Mouse (Mus musculus): ENCODE results near the gene Cutc. TPM values are rescaled to one million over a fixed set of nuclear protein-coding genes. Genes with fewer than 3 reads are reported as not detected.
A peak's percentile ranks its signal among the peaks of the same experiment; 100 is the strongest.

Cutc gene
- total RNA-seq, 2 experiments from 2014 or later = 7.5 to 14.7 TPM

DNA sequence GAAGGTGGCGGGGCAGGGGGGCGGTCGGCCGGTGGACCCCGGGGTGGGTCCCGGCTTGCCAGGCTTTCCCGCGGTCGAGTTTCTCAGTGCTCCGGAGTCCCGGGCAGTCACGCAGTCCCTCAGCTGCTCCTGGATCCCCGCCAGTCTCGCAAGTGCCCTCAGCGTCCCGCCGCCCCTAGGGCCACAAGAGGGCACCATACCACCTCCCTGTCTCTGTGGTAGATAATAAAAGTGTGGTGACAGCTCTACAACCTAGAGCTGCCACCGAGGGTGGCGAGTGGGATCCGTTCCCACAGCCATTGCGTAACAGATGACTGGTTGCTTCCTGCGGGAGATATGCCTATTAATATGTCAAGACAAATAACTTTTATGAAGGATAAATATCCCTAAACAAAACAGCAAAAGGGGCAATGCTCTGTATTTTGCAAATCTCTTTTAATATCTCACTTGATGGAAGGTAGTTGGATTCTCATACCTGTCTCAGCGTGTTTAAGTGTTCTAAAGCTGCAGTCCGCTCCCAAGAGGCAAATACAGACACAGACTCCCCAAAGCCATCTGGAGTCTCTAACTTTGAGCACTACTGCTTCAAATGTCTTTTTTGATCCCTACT lies 535 bp downstream of the Cutc start:
- DNase-seq = peak; percentile 94 to 95

DNA sequence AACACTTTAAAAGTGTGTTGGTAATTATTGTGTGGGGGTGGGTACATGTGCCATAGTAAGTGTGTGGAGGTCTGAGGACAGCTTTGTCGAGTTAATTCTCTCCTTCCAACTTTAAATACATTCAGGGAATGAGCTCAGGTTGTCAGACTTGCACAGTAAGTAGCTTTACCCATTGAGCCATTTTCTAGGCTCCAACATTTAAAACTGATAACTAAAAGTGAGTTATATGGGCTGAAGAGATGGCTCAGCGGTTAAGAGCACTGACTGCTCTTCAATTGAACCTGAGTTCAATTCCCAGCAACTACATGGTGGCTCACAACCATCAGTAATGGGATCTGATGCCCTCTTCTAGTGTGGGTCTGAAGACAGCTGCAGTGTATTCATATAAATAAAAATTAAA lies 1.4 kb downstream of the Cutc start:
- no peak for DNase-seq

DNA sequence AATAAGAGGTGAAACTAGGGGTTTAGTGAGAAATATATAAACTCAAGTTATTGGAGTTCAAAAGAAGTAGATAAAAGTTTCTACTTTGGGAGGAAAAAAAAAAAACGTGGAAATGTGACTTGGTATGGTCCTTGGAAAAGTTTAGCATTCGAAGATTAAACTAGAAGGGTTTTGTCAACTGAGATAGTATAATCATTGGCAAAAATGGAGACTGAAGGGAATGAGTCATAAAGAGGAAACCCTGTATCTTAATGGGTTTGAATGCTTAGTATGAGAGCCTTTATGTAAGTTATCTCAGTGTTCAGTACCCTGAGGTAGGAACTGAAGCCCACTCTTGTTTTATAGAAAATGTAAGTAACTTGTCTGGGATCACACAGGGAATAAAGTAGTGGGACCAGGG lies 2.1 kb downstream of the Cutc start:
- DNase-seq = no peak

DNA sequence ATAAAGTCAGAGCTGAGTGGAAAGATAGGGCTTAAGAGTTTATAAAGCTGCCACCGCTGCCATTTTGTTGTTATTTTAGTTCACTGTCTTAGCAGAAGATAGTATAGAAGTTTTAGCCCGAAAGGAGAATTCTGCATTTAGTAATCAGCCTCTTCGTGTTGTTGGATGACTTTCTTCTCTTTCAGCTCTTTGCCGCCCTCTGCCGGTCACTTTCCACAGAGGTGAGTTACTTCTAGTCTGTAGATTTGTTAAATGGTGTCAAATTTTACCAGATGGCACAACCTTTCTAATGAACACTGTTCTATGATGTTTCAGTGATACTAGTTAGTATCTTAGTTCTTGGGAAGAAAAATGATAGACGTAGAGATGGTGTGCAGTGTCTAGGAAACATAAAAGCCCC lies 7.7 kb downstream of the Cutc start:
- DNase-seq = peak; percentile 81

DNA sequence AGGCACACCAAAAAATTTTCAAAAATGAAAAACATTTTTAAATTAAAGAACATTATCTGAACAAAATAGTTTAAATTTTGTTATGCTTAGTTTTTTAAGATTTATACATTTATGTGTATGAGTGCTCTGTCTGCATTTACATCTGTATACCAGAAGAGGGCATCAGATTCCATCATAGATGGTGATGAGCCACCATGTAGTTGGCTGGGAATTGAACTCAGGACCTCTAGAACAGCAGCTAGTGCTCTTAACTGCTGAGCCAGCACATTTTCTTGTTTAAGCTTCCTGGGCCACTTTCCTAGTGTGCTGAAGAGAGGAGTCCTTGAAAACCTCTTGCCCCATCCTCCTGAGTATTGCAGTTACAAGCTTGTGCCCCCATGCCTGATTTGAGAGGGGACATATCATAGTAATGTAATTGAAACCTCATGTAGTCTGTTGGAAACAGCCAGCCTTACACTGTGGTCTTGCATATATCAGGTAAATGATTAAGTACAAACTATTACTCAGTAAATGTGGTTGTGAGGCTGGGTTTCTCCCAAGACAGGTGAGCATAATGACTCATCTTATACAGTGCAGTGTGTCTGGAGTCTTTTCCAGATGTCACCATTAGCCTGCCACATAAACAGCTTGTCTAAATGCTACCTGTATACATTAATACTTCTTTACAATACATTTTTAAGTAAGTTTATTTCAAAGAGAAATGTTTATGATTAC lies 8.9 kb downstream of the Cutc start:
- no peak for DNase-seq

DNA sequence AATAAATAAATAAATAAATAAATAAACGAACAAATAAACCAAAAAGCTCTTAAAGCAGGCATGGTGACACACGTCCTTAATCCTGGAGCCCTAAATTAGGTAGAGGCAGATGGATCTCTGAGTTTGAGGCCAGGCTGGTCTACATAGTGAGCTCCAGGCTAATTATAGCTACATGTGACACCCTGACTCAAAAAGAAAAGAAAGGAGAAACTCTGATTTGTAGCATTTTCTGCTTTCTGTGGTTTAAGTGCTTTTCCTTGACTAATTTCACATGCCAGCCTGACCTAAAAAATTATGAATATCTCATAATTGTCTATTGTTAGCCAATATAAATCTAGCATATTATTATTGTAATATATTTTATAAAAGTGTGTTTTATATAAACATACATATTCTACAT lies 9.6 kb downstream of the Cutc start:
- DNase-seq = no peak

DNA sequence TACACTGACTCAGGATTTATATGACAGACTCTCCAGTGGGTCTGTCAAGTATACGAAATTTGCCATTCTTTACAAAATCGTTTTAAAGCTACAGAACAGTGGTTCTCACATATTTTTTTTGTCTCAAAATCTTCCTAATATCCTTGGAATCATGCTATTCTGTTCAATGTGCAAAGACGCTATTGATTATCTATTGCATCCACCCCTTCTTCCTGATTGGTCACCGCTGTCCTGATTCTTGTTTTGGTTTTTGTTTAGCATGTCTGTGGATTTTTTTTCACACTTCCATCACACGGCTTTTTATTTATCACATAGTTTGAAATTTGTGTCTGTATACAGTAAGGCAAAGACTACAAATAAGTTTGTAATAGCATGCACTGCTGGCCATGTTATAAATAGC lies 13.7 kb downstream of the Cutc start:
- DNase-seq = no peak

DNA sequence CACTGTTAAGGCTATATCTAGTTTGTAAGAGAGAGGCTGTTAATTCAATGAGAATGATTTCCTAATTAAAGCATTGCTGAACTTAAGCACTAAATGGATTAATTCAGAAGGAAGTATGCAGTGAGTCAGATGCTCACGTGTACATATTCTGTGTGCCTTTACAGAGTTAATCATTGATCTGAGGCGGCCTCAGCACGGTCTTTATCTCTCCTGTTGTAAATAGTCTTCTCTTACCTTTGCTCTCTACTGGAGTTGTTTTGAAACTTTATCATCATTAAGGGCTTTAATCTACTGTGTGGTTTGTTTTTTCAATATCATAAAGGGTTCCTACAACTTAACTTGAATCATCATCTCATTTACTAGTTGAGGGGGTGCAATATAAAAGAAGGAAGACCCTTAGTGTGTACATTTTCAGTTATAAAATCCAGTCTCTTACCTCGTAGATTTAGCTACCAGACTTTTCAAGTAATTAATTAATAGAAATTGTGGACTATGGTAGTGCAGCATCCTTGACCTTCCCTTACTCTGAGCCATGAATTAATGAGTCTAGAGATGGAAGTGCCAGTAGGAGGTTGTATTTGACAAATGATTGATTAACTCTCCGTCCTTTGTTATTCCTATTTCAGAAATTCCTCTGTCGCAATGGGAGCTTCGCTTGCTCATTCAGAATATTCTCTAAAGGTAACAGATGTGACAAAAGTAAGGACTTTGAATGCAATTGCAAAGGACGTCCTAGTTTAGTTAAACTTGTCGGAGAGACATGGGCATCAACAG lies 14.9 kb downstream of the Cutc start:
- DNase-seq = no peak

DNA sequence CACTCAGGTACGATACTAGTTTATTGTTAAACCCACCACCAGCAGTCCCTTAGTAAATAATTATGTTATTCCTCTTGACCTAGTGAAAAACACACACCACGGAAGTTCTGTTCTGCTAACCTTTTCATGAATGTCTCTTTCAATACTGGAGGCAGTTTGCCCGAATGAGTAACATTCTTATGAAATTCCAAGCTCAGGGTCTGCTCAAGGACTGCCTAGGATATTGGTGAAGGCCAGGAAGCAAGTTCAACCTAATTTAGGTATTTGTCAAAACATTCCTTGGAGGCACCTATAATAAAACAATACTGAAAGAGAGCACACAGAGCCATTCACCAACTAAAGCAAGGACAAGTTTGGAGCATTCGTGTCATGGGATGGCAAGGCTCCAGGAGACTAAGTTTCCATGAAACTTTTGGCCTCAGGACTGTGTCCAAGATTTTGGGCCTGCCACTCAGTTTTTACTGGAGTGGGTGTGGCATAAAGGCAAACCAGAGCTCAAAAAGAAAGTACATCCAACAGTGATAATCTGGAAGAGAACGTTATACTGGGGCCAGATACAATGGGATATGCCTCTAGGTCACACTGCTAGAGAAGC lies 16.7 kb downstream of the Cutc start:
- peak; percentile 37 to 51 for DNase-seq

DNA sequence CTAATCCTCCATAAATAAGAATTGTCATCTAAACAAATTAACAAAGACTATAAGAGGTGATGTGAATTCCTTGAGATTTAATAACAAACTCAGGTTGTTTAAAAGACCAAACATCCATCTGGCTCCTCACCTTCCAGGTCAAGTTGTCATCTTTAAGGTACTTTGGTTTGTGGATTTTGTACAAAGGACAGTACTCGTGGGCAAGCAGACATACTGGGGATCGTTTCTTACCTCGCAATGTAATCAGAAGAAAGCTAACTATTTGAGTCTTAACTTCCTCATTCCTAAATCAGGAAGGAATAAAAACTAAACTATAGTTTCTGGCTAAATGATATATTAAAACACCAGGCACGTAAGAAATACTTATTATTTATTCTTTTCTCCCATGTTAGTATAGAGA lies 17.8 kb downstream of the Cutc start:
- no peak for DNase-seq

DNA sequence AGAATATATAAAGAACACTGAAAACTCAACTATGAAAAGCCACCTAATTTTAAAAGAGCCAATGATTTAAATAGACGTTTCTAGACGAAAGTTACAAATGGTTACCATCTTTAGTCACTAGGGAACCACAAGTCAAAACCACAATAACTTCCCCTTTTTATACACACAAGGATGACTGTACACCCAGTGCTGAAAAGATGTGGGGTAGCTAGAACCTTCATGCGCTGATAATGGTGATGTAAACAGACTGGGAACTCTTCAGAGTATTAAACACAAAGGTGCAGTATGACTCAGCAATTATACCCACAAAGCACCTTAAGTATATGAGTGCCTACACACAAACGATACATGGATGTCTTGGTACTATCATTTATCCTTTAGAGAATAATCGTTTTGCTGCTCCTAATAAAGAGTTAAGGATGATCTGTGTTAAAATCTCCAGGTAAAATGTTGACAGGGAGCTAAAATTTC lies 18.7 kb downstream of the Cutc start:
- DNase-seq = no peak

DNA sequence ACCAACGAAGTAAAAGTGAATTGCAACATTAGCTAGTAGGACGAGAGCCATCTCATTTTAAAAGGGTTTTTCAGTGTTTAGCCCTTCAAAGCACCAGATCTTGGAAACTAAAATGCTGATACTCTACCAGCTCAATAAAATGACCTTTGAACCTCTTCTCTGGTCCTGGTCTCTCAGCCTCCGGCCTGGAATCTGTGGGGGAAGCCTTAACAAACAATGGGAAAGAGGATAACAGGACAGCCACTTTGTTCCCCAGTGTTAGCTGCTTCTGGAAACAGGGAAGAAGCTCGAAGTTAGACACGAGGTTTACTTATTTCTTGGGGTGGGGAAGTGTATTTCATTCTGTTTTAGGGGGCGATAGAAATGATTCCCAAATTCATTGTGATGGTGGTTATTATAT lies 19.5 kb downstream of the Cutc start:
- DNase-seq = no peak

DNA sequence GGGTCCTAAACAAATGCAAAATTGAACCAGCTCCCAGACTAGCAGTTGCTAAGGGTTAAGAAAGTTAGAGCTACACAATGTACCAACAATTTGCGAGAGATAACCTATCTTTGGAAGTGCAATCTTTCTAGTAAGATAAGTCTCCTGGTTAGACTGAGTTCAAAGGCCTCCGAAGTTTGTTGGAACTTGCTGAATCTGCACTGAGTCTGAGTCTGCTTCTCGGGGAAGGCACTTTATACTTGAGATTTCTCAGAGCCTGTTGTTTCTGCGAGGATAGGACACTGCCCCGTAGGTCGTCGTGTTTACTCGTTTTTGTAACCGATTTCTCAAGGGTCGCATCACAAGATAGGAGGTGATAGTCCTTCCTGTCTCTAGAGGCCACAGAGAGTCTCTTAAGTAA lies 22.6 kb downstream of the Cutc start:
- no peak for DNase-seq

DNA sequence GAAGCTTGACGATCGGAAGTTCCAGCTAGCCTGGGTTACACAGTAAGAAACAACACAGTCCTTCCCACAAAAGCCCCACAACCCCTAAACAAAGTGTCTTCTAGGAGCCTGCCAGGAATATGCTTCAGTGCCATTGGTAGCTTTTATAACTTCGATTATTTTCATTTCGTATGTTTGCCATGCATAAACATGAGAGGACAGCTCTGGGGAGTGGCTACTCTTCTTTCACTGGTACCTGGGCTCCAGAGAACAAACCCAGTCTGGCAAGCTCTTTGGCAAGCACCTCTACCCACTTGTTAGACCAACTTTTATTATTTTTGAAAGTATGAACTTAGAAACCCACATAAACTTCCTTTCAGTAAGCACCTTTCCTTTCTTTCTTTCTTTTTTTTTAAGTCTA lies 23.8 kb downstream of the Cutc start:
- no peak for DNase-seq

DNA sequence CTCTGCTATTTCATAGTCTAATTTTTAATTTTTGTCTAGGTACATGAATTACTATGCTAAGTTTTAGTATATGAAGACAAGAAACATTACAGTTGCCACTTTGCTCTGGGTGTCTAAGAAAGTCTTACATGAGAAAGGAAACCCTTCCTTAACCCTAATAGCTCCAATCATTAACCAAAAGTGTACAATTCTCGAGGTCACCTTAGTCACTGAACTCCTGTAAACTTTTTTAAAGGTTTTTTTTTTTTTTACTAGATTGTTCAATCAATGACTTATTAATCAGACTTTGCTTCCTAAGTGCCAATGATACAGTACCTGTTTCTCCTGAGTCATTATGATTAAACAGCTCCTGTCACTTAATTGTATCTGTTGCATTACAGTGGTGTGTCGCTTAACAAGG lies 24.5 kb downstream of the Cutc start:
- no peak for DNase-seq

DNA sequence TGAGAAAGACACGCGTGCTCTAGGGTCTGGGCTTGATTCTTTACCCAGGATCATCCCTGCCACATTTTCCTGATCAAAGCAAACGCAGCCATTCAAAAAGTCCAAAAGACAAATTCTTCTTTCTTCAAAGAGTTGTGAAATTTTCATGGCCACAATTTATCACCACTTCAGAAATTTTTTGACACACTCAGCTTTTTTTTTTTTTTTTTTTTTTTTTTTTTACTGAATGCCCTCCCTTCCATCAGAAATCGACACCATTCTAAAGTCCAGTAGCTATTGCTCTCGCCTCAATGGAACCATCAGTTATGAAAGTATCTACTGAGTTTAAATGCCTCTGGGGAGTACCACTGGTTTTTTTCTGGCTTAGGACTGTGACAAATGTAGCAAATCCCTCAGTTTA lies 27.6 kb downstream of the Cutc start:
- no peak for DNase-seq

DNA sequence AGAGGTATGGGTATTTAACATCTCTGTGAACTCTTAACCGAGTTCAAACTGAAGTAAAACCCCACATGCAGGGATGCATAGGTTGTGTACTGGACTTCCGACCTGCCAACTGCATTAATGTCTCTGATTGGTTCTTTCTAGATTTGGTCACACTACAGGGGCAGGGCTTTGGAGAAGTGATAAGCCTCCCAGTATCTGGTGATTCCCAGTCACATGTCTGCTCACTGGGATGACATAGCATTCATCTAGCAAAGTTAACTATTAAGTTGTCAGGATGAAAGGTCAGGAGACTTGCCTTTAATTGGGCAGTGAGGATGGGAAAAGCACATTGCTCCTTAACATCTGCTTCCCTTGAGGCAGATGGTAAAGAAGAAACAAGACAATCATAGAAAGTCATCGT lies 29.2 kb downstream of the Cutc start, which contains the start of gene Abcc2:
Gene Abcc2 (plus strand): TSS at position 213 of the 400 bp plus-strand sequence.
- no peak for DNase-seq

DNA sequence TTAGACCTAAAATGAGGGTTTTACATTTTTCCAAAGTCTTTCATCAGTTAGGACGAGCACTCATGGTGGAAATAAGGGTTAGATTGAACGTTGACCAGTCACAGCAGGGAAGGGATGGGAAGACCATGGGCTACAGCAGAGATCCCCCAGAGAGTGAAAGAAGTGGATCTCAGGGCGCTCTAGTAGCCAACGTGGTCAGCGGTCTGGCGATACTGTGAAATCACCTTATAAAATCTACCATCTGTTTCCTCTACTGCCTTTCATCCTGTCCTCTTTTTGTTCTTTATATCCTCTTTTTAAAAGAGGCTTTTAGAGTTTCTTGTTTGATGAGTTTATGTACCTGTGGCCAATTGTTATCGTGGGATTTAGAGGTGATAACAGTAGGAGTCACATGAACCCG lies 32.0 kb downstream of the Cutc start:
- no peak for DNase-seq

DNA sequence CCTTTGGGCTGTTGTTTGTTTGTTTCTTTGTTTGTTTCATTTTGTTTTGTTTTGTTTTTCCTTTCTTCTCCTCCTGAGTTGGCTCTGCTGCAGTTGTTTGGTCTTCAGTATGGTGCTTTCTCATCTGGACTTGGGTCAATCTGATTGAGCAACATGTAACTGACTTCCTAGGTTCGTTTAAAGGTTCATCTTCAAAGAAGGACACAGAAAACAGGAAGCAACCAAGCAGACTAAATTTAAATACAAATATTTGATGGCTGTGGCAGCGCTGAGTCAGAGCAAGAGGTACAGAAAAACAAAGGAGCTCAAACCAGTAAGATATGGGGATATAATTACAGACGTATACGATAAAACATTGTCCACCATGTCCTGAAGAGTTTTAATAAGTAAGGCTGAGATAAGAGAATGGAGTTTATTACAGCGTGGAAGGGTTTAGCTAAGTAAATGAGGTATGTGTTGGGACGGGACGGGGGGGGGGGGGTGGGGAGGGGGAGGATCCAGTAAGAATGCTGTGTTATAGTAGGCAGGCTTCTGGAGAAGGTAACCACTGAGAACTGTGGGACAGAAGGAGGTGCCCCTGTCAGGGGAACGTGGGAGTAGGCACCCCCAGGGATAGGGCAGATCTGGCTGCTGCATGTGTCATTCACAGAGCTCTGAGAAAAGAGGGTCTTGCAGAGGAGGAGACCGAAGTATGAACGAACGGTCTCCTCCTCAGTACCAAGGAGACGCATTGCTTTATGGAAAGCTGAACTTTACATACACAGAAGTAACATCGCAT lies 33.6 kb downstream of the Cutc start:
- DNase-seq = no peak

DNA sequence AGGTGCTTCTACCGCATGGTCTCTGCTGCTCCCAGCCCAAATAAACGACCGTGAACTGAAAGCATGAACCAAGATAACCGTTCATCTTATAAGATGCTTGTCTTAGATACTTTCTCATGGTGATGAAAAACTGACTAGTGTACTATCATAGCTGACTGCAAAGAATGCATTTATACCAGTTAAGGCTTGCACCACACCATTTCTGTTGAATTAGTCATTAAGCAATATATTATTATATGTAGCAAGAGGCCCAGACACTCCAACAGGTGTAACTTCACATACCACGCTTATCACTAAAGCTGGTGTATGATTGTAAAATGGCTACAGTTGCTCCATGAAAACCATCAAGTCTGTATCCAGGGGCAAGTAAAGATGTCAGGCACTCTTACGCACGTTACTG lies 37.0 kb downstream of the Cutc start:
- DNase-seq = no peak

DNA sequence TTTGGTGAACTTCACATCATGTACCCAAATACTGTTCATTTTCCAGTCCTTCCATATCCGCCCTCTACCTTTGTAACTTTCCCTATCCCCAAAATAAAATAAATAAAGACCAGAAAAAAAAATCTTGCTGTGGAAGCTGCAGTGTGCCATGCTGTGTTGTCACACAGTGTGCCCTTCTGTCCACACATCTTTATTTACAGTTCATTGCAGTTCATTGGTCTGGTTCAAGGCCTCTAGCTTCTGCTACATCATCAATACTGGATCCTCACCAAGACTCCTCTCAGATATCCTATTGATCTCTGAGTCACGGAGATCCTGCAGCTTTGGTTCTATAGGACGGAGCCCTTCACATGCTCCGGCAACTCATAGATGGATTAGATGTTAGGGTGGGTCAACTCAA lies 39.7 kb downstream of the Cutc start:
- DNase-seq = no peak

DNA sequence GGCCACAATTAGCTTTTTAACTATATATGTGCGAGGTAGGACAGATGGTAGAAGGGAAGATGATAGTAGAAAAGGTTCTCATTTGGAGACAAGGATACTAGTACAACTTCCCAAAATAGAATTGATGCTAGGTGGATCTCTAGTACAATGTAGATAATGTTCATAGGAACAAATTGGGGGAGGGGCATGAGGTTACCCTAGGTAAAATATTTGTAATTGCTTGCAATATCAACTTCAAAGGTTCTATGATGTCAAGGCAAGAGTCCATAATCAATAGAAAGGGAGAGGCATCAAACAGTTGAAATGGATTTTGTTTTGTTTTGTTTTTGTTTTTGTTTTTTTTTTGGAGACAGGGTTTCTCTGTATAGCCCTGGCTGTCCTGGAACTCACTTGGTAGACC lies 41.2 kb downstream of the Cutc start:
- DNase-seq = no peak

Data from adrenal gland, postnatal 36 days (tissue).